Mouse (Mus musculus): ENCODE measurements around the gene Htra1. TPM values are rescaled to one million over a fixed set of nuclear protein-coding genes. Genes with fewer than 3 reads are reported as not detected.

Gene Htra1
- polyA plus RNA-seq, 1 experiment, result 184 TPM

- no peak for DNase-seq (ENCODE audit: low spot score)
Observed at GRCm38 (mm10) chr7:131009178-131009577, 73.3 kb downstream of the Htra1 start.

DNA sequence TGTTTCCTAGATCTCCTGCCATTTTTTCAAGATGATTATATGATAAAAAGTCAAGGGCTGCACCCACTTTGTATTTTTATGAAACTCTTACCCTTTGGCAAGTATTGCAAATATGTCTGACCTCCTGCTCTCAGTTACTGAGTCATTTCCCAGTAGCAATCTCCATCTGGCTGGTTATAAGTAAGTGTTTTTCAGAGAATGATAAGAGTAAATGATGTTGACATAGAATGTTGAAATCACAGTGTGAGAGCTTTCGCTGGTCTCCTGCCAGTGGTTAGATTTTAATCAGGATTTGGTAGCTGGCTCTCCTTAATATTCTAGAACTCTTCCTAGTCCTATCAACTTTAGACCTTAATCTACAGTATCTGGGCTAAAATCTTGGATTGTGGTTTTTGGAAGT lies 76.0 kb downstream of the Htra1 start:
- no peak for DNase-seq (ENCODE audit: low spot score)

- DNase-seq (ENCODE audit: low spot score), result no peak
Observed at GRCm38 (mm10) chr7:131019181-131019580, 83.3 kb downstream of the Htra1 start.

DNA sequence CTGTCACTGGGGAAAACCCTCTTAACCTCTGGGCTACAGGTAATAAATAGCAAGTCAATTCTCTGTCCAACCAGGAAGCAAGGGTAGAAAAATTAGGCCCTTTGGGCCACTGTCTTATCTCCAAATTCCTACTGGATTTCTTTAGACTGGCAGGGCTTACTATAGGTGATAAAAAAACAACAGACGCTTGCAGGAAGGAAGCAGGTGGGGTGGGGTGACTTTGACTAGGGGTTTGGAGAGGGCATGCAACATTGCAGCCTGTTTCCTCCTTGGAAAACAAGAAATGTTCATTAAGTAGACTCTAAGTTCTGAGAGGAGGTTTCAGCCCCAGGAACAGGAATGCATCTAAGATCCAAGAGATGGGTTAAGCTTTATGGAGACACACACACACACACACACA lies 88.9 kb downstream of the Htra1 start:
- no peak for DNase-seq (ENCODE audit: low spot score)

DNA sequence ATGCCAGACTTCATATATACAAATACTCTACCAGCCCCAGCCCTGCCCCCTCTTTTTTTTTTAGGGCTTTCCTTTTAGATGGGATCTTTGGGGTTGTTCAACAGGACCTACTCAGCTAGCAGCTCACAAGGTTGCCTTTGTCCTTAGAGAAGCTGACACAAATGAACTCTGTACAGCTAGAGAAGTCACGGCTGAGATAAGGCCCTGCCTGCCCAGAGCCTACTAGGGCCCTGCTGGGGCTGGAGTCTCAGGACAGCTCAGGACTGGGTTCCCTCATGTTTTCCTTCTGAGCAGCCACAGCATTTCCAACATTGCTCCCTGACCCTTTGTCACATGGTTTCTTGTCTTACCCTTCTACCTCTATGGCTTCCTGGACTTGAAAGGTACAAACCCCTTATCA lies 91.6 kb downstream of the Htra1 start:
- no peak for DNase-seq (ENCODE audit: low spot score)

GRCm38 (mm10) chr7:131031755-131032154 lies 95.8 kb downstream of the Htra1 start, which contains the start of gene Dmbt1:
TSS of gene Dmbt1 (plus strand) at chr7:131032053.
- no peak for DNase-seq (ENCODE audit: low spot score)

Other genes with a start within 250 kb of the Htra1 start
- gene Btbd16, start 162.0 kb upstream of the Htra1 start, polyA plus RNA-seq (2012; rRNA removed), result 0.04 TPM in 2 replicates
- 40.5 and 49.0 TPM in 2 replicates for gene Plekha1, start 70.4 kb upstream of the Htra1 start, polyA plus RNA-seq (2012; rRNA removed)
- 0.26 and 0.46 TPM in 2 replicates for gene Dmbt1, start 95.9 kb downstream of the Htra1 start, polyA plus RNA-seq (2012; rRNA removed)
- gene 4933402N03Rik, start 210.2 kb downstream of the Htra1 start, polyA plus RNA-seq (2012; rRNA removed), result not detected in 2 replicates
- gene 5430419D17Rik, start 238.3 kb downstream of the Htra1 start, polyA plus RNA-seq (2012; rRNA removed), result not detected in 2 replicates

Measured in urinary bladder, adult 2 months (tissue).